Mouse (Mus musculus) ES-Bruce4 (cell line): ENCODE data around the gene Onecut3.

Experiments
- CTCF ChIP-seq: IDR thresholded peaks from one replicate; pipeline ENCODE4 v1.8.1; 2011; ENCODE audit warnings: low read depth, low read length
- POLR2A ChIP-seq: IDR thresholded peaks from one replicate; pipeline ENCODE4 v1.8.1; 2011; ENCODE audit warnings: low read length; ENCODE audit not compliant: insufficient read depth

GRCm38 (mm10) chr10:80543873-80544272 is 49.2 kb downstream of the Onecut3 start:
- TF ChIP-seq CTCF (no peak), POLR2A (no peak)
